Mouse (Mus musculus): ENCODE results near the gene Bcl6.

The Bcl6 gene

DNA sequence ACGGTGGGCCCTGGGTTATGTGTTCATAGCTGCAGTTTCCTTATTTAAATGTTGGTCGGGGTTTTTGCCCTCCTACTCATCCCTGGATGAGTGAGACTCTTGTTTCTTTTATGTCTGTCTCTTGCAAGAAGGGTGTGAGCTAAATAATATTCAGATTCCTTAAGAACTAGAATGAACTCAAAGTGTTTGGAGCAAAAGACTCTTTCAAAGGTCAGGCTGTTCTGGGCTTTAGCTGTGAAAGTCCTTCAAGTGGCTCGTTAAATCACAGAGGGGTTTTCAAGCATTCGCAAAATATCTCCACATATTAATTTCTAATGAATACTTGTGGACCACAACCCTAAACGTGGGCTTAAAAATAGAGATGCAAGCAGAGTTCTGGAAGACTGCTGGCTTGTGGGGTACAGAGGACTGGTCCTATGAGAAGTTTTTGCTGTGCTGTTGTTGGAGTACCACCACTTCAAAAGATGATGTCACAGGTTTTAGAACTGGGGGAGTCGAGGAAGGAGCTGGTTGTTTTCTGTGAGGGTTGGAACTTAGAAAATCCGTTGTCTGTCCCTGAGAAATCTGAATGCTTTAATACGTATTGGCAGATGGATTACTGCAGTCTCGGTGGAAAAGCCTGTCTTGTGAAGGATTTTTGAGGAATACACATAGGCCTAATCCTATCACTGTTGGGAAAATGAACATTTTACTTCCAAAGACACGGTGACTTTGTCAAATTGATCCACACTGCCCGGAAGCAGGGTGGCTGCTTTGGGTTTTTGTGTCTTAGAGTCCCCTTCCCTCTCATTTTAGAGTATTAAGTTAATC lies 1.7 kb upstream of the Bcl6 start:
- DNase-seq, result peak; percentile 42

DNA sequence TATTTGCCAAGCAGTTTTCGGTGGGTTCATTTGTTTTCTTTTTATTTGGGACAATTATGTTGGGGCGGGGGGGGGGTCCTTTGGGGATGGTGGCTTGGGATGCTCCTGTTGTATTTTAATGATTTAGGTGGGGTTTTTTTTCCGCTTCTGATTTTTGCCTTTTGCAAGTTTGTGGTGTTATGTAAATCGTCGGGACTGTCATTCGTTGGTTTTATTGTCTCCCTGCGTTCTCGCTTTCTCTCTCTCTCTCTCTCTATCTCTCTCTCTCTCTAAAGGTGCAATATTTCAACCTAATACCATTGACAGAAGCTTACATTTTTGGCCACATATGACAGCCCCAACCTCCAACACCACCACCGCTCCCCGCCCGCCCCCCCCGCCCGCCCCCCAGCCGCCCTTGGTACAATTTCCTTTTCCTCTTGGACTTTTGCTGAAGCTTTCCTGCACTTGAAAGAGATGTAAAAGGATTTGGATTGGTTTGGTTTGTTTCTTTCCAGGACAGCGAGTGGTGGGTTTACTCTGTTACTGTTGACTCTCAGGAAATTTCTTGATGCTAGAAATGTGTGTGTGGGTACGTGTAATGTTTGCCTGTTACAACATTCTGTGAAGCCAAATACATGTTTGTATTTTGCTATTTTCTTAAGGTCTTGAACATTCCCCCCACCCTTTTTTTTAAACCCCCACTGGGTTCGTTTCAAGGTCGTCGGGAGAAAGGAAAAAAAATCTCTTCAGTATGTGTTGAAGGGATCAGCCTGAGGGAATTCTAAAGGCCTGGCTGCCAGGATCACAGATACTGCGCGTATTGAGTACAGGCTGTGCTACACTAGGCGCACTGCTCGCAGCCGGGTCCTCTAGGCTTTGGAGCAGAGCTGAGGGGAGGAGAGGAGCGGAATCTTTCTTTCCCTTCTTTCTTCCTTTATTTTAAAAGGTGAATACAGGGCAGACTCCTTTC lies 833 bp upstream of the Bcl6 start:
- DNase-seq, result peak; percentile 58

DNA sequence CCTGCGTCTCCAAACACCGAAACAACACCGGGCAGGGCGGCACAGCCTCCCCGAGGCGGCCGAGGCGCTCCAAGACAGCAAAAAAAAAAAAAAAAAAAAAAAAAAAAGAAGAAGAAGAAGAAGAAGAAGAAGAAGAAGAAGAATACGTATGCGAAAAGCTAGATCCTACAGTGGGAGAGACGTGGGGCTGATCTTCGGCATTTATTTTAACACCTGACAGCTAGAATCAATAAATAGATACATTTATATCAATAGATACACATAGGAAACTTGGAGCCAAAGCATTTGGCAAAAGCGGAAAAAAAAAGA lies 541 bp downstream of the Bcl6 start:
- no peak for DNase-seq

DNA sequence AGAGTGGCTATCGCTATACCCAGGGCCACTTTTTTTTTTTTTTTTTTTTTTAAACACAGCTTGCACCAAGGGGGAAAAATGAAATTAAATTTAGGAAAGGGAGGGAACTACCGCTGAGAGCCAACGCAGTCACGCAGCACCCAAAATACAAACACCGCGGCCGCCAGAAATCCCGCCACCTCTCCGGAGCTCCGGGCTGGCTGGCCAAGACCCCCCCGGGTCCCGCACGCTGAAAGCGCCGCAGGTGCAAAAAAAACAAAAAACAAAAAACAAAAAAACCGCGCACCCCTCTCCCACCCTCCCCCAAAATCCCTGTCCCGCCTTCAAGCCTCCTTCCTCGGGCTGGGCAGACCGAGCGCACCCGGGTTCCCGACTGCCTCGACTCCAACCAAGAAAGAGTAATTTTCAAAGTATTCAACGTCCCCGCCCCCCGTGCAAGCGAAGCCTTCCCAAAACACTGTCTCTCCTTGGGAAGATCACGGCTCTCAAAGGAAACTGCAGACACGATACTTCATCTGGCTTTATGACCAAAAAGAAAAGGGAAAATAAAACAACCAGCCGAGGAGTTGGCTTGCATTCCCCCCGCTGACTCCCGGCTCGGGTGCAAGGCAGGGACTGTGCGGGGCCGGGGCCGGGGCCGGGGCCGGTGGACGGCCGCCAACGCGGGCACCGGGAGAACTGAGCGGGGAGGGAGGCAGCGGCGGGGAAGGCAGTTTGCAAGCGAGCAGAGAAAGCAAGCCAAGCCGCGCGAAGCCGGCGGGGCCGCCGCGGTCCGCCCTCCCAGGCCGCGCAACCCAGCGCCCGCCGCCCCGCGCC lies 1.1 kb downstream of the Bcl6 start:
- peak; percentile 52 for DNase-seq

DNA sequence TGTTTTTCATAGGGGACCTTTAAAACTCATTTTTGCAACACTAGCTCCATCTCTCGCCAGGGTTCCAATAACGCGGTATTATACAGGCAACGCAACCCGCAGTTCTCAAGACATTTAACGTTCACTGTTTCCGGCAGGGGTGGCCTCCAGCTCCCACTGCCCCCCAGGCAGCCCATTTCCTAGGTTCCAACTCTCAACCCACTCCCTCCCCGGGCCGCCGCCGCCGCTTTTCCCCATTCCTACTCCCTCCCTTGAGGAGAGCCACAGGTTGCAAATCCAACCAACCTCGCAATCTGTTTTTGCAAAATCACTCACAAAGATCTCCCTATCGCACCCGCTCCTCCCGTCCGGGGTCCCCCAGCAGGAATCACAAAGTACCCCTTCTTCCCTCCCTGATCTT lies 1.8 kb downstream of the Bcl6 start:
- no peak for DNase-seq

DNA sequence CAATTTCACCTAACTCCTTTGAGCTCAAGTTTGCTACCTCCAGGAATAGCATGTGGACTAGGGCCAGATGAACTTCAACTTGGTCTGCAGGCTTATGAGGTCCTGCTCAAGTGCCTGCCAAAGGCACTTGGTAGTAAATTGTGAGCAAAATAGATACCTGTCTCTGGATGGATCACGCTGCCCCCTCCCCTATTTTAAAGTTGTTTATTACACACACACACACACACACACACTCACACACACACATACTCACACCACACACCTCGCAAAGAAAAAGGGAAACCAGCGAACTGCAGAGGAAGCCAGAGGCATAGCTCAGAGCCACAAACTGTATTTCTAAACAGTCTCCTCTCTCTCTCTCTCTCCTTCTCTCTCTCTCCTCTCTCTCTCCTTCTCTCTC lies 2.5 kb downstream of the Bcl6 start:
- peak; percentile 61 for DNase-seq

DNA sequence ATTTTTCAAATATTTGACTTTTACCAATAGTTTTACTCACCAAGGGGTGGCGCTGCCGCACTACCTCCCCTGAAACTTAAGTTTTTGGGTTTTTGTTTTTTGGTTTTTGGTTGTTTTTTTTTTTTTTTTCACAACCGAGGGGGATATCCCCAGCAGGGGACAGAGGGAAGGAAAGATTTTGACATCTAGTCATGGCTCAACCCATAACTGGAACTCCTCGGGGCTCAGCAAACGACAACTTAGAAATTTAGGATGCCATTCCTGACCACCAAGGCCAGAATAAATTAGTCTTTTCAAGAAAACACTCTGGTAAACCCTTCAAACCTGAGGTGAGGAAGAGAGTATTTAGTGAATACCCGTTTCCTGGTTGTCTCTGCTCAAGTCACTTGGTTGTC lies 3.2 kb downstream of the Bcl6 start:
- no peak for DNase-seq

DNA sequence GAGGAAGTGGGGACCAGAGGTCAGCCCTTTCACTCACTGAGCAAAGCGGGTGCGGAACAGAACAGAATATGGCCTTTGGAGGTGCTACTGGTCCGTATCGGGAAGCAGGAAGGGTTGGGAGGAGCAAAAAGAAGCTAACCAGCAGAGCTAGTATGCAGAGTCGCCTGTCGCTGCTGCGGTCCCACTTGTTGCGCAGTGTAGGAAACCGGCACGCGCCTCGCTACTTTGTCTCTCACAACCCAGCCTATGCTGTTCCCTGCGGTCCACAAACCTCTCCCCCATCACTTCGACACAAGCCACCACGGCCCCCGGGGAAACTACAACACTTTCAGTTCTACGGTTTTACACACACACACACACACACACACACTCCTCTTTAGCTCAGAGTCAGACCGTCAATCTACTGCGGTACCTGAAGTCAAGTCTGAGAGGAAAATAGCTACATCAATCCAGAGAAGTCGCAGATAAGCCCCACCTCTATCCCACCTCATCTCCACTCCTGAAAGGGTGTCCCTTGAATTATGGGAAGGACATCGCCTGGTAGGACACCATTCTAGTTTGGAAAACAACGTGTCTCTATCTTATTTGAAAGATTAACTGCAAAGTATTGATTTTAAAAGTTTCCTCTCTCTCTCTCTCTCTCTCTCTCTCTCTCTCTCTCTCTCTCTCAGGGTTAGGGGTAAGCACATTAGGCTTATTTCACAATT lies 3.7 kb downstream of the Bcl6 start:
- peak; percentile 63 for DNase-seq

DNA sequence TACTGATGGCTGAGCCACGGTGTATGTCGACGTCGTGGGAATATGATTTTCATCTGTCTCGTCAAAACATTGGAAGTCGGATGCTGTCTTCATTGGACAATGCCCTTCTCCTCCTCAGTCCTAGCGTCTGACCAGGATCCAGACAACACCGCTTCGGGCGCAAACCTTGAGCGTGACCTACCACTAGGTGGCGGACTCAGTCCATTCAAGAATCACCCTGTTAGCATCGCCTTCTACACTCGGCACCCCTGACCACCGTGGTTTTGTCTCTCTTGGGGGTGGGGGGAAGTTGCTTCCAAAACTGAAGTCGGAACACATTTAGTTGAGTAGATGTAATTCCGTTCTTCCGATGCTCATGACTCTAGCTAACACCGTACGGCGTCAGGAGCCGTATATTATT lies 4.5 kb downstream of the Bcl6 start:
- peak; percentile 94 for DNase-seq

DNA sequence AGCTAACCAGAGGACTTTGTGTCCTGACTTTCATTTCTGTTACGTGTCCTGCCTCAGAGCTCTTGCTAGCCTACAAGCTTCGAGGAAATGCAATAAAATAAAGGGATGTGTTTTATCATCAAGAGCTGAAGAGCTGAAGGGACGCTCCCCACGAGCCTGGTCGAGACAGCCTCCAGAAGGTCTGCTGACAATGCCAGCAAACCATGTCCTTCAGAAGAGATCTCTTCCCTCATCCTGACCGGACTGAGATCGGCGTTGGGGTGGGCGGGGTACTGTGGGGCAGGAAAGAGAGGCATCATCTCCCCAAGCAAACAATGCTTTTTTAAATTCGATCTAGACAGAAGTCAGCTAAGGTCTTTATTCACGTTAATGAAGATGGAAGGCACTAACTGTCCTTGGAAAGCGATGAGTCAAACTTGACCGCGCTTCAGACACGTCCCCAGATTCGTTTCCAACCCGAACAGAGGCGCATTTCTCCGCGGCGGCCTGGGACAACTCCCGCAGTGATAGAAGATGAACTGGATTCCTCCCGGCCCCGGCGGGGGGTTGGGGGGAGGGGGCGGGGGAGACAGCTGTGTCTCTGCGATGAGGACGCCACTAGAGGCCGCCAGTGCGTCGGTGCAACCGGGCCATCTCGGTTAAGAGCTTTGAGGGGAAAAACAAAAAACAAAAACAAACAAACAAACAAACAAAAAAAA lies 5.6 kb downstream of the Bcl6 start:
- peak; percentile 76 for DNase-seq

DNA sequence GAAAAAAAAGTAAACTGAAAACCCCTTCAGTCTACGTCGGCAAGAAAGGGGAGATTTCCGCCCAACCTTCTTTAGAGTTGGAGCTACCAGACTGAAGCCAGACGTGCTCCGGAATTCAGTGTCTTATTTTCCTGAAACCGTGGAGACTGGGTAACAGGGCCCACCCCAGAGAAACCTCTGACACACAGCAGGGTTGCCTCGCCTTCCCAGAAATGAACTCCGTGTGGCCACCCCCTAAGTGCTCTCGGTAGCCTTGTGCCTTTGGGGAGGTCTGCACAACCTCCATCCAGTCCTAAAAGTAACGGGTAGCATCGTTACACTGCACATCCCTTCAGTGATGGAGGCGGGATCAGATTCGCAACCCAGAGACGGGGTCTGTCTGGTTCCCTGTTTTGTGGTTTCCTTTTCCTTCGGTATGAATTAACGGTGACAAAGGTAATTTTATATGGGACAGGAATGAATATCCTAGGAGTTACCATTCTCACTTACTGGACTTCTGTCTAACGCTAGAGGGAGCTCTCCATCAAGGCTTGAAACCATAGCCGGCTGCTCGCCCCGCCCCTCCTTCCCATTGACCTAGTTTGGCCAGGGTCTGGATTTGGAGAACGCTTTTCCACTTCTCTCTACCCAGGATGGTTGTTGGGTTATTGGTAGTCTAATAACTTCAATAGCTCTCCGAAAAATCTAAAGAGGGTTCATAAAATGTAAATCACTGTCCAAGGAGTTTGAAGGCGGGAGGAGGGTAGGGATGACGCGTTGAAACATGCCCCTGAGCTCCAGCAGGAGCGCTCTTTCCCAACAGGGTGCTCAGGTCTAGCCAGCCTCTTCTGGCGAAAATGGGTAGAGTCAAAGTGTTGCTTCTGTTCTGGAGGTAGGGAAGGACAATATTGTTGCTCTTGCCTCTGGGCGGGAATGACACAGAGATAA lies 6.5 kb downstream of the Bcl6 start:
- peak; percentile 92 for DNase-seq

DNA sequence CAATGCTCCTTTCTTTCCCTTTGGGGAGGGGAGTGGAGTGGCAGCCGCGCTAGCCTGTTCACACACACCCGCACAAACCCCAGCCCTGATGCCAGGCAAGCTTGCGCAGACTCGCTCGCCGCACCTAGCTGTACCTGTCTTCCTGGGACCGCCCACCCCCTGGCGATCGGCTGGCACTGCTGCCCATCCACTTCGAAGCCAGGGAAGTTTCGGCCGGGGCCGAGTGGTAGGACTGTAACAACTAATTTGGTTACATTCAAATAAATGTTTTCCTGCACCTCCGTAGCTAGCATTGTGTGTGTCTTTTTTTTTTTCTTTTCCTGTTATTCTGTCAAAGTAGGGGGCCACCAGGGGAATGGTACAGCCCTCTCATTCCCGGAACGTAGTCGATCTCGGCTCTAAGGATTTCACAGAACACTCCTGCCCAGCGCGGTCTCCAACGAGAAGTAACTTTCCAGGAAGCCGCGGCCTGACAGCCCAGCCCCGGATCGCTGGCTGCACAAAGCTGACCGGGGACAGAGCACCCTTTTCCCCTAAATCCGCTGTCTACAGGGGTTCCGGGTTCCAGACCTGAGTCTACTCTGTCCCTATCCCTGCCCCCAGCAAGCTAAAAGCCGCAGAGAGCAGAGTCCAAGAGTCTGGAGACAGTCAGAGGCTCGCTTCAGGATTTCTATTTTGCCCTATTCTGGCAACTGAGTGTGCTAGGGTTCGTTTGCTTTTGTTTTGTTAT lies 7.5 kb downstream of the Bcl6 start:
- DNase-seq, result peak; percentile 57

DNA sequence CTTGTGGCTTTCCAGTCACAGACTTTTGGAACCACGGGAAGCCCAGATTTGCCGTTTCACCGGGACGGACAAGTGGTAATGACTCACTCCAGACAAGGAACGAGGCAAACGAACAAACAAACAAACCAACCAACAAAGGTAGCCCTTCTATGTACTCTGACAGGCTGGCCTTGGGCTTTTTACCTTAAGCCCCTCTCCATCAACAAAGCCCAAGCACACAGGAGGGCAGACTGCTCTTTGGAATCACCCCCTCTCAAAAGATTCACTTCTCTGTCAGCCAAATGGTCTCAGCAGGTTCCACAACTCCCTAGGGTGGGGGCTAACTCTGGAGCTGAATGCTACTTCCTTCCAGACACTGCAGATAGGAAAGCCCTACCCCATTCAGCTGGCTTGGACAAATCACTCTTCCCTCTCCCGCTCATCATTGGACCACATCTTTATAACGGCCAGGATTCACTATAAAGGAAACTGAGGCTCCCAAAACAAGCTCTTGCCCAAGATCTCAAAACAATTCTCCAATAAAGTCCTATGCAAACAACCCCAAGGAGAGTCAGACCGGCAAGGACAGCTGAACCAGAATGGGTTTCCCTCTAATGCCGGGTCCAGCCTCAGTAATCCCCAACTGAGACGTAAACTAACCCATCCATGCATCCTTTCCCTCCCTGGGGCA lies 8.3 kb downstream of the Bcl6 start:
- no peak for DNase-seq

DNA sequence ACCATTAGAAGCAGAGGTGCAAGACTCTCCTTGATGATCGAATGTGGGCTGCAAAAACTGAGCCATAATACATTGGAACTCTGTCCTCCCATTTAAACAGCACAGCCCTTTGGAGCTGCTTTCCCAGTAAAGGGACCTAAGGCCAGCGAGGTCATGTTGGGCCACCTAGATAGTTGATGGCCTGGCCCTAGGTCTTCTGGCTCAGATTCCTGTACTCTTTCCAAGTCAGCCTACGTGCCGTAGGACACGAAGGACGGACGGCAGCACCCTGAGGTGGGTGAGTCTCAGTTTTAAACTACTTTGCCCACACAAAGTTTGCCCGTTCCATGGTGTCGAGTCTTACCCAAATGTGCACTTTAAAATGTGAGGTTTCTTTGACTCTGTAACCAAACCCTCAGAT lies 9.2 kb downstream of the Bcl6 start:
- no peak for DNase-seq

DNA sequence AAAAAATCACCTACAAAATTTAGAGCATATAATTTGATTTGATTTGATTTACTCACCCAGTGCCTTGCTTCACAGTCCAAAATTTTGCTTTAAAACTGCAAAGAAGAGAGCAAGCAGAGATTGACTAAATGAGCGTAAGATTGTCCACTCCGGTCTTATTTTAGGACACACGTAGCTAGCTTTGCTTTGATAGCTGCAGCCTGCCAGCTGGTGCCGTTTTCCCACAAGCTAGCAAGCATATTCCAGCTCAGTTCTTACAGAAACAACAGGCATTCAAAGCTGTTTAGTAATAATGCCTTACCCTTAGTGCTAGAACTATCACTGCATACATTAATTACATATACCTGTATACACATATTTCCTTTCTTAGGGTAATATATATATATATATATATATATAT lies 10.2 kb downstream of the Bcl6 start:
- no peak for DNase-seq

DNA sequence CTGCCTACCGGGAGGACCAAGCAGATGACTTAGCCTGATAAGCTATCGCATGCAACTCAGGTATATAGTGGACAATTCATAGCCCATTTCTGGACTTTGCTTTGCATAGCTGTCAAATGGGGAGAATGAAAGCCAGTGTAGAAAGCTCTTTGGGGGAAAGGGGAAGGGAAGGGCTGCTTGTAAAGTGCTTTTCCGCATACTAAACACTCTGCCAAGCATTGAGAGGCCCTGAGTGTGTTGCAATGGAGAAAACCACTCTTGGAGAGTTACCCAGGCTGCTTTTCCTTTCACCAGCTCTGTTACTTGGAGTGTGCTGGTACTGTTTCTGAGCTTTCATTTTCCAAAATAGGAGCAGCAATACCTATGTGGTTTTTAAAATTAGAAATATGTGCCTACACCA lies 10.9 kb downstream of the Bcl6 start:
- no peak for DNase-seq

DNA sequence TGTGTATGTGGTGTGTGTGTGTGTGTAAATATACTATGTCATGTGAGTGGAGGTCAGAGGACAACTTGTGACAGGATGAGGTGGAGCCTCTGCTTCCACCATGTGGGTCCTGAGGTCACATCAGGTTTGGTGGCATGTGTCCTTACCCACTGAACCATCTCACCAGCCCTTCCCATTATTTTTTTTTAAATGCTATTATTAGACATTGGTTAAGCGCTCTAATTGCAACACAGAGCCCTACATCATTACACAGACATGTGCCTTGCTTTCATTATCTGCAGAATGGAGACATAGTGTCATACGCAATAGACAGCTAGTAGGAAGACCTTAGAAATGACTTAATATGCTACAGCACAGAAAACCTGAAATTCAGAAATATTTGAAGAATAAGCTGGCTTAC lies 12.5 kb downstream of the Bcl6 start:
- no peak for DNase-seq

DNA sequence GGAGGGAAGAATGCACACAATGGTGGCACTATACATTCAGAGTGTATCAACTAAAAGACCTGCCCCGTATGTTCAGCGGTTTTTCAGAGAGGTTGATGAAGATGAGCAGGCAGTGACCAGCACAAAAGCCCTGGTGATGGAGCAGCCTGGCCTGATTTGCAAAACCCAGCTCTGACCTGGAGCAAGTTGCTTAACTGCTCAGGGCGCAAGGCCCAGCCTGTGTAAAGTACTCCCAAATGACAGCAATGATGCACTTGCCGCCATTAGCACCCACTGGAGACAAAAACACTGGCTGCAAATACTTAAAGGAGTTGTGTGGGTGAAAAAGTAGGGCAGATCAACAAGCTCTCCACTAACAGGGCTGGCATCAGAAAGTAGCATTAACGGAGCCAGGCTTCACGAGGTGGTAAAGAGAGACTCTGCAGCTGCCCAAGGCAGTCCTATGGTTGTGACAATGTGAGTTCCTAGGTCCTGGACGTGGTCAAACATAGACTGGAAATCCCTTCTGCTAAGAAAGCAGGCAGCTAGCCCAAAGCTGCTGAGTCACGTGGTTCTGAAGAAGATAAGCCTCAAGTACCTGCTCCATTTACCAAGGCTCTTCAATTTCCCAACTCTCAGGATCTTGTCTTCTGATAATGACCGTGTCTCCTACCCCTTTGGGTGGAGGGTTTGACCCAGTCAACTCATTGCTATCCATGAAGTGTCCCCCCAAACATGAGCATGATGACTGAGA lies 14.9 kb downstream of the Bcl6 start:
- DNase-seq, result no peak

DNA sequence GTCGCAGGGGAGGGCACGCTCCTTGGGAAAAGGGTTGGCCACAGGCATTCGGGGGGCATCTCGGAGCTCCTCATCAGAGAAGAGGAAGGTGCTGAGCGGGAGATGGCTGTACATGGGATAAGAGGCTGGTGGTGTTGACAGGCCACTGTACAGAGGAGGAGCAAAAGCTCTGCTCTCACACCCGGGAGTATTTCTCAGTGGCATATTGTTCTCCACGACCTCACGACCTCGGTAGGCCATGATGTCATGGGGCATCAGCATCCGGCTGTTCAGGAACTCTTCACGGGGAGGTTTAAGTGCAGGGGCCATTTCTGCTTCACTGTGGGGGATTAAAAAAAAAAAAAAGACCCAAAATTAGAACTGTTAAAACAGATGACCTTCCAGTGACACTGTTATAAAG lies 15.8 kb downstream of the Bcl6 start:
- no peak for DNase-seq

Data from kidney, adult 9 months (tissue).